26 mouse cellular contexts compared by ENCODE assay signal in the genomic region with DNA sequence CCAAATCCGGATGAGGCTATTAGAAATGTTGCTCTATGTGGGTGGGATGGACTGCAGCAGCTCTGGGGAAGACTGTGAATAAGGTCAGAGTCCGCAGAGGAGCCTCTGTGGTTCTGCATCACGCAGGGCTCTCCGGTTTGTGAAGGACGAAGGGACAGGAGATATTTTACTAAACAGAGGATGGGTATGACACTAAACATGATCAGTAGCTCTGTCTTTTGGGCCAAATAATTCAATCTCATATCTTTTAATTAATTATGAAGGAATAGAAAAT.
DNase-seq lines count a peak whose midpoint lies in the region; ATAC-seq lines count a peak whose summit lies in the region.
"Had no signal": no experiment of that assay in that cellular context is flagged by ENCODE, and none has a peak within 500 bp of the region (broad histone marks: within the 10 kb centered on the region; RNA-seq: fewer than 3 reads in every experiment).

No protein-coding gene starts in this region.

- WGBS in hindbrain, embryonic 15.5 days: 68% methylated on average over 5 of the region's 5 CpGs
- WGBS in hindbrain, embryonic 11.5 days: 77% methylated on average over 5 of the region's 5 CpGs
- WGBS in midbrain, embryonic 16.5 days: 74% methylated on average over 5 of the region's 5 CpGs
- 87% methylated on average over 5 of the region's 5 CpGs for WGBS in midbrain, embryonic 10.5 days

- peak overlapping the region; percentile 16; the same call in 1 of the 2 replicates for H3K27ac ChIP-seq in hindbrain, embryonic 15.5 days (replicated peaks)
- no peak overlapping the region for H3K27ac ChIP-seq in hindbrain, embryonic 11.5 days (ENCODE audit: low read depth, low read length)
- peak overlapping the region; percentile 32; the same call in 1 of the 2 replicates for H3K27ac ChIP-seq in midbrain, embryonic 16.5 days (ENCODE audit: low read length)
- no peak overlapping the region for H3K27ac ChIP-seq in midbrain, embryonic 10.5 days (replicated peaks)
- H3K27ac ChIP-seq: gastrocnemius, adult 2 months; heart, adult 2 months; kidney, embryonic 15.5 days; limb, embryonic 13.5 days; lung, embryonic 15.5 days; stomach, postnatal 0 days had no signal

- H3K9ac ChIP-seq in hindbrain, embryonic 15.5 days: no peak overlapping the region
- no peak overlapping the region for H3K9ac ChIP-seq in hindbrain, embryonic 11.5 days (ENCODE audit: low read depth, low read length)
- H3K9ac ChIP-seq in midbrain, embryonic 16.5 days (ENCODE audit: low read depth, low read length): no peak overlapping the region
- H3K9ac ChIP-seq: heart, embryonic 12.5 days; kidney, embryonic 15.5 days; limb, embryonic 13.5 days; lung, embryonic 15.5 days had no signal

- DNase-seq in cerebellum, postnatal 25 days: peak; percentile 23
- DNase-seq in cerebellum, adult 11 months: no peak
- no peak for DNase-seq in hindbrain, embryonic 11.5 days (ENCODE audit: low spot score)
- DNase-seq in midbrain, embryonic 10.5 days (ENCODE audit: low spot score): no peak
- DNase-seq in spleen, adult 12 weeks (ENCODE audit: low spot score): no peak
- DNase-seq: adrenal gland, postnatal 10 days; cerebellum, adult 11-12 months; cerebellum, adult 9-11 months; gastrocnemius, adult 2 months; heart, adult 2 months; heart, postnatal 4 days; kidney, adult 18-20 months; kidney, postnatal 25 days; right cerebral cortex, adult 18-20 months; thymus, adult 18-20 months; thymus, postnatal 25 days had no signal

- 0 out of 2 replicates have a peak, but pooled peaks cover 7% of the 10 kb centered on the region for H3K4me1 ChIP-seq in hindbrain, embryonic 15.5 days (replicated peaks)
- no peaks in the 10 kb centered on the region for H3K4me1 ChIP-seq in hindbrain, embryonic 11.5 days (replicated peaks; ENCODE audit: control insufficient read depth, insufficient read depth, low read length)
- H3K4me1 ChIP-seq in midbrain, embryonic 16.5 days (ENCODE audit: control insufficient read depth, insufficient read depth, low read length): no peaks in the 10 kb centered on the region
- no peaks in the 10 kb centered on the region for H3K4me1 ChIP-seq in midbrain, embryonic 10.5 days
- H3K4me1 ChIP-seq: heart, embryonic 12.5 days; kidney, embryonic 15.5 days; limb, embryonic 13.5 days; lung, embryonic 15.5 days had no signal

- H3K4me3 ChIP-seq in hindbrain, embryonic 15.5 days: no peak overlapping the region
- H3K4me3 ChIP-seq in hindbrain, embryonic 11.5 days (ENCODE audit: low read depth, low read length): no peak overlapping the region
- no peak overlapping the region for H3K4me3 ChIP-seq in midbrain, embryonic 16.5 days (ENCODE audit: low read depth, low read length)
- H3K4me3 ChIP-seq in midbrain, embryonic 10.5 days: no peak overlapping the region
- H3K4me3 ChIP-seq: erythroblast, embryonic 14.5 days; gastrocnemius, adult 2 months; heart, adult 2 months; heart, embryonic 12.5 days; kidney, embryonic 15.5 days; limb, embryonic 13.5 days; lung, embryonic 15.5 days had no signal

- no peaks in the 10 kb centered on the region for H3K9me3 ChIP-seq in hindbrain, embryonic 15.5 days
- no peaks in the 10 kb centered on the region for H3K9me3 ChIP-seq in hindbrain, embryonic 11.5 days (ENCODE audit: control insufficient read depth, low read length)
- H3K9me3 ChIP-seq in midbrain, embryonic 16.5 days (replicated peaks; ENCODE audit: control insufficient read depth, low read length, poor library complexity, severe bottlenecking): no peaks in the 10 kb centered on the region
- H3K9me3 ChIP-seq in midbrain, embryonic 10.5 days (replicated peaks): no peaks in the 10 kb centered on the region
- H3K9me3 ChIP-seq: heart, embryonic 12.5 days; kidney, embryonic 15.5 days; limb, embryonic 13.5 days; lung, embryonic 15.5 days had no signal

- H3K27me3 ChIP-seq in hindbrain, embryonic 15.5 days: no peaks in the 10 kb centered on the region
- H3K27me3 ChIP-seq in hindbrain, embryonic 11.5 days (ENCODE audit: control insufficient read depth, insufficient read depth, low read length): no peaks in the 10 kb centered on the region
- H3K27me3 ChIP-seq in midbrain, embryonic 16.5 days (ENCODE audit: control insufficient read depth, insufficient read depth, low read depth, low read length): no peaks in the 10 kb centered on the region
- H3K27me3 ChIP-seq in midbrain, embryonic 10.5 days (ENCODE audit: low read depth, poor library complexity, severe bottlenecking): no peaks in the 10 kb centered on the region
- H3K27me3 ChIP-seq: heart, embryonic 12.5 days; limb, embryonic 13.5 days; lung, embryonic 15.5 days had no signal

- no peak for ATAC-seq in hindbrain, embryonic 15.5 days (ENCODE audit: low FRiP score, low read depth)
- ATAC-seq in hindbrain, embryonic 11.5 days (ENCODE audit: low FRiP score): no peak
- ATAC-seq in midbrain, embryonic 16.5 days: no peak; the same call in 1 of the 2 replicates
- ATAC-seq: Patski had no signal

- H3K4me2 ChIP-seq in hindbrain, embryonic 15.5 days: no peak overlapping the region
- no peak overlapping the region for H3K4me2 ChIP-seq in hindbrain, embryonic 11.5 days (replicated peaks; ENCODE audit: low read depth, low read length)
- no peak overlapping the region for H3K4me2 ChIP-seq in midbrain, embryonic 16.5 days (ENCODE audit: low read length)
- H3K4me2 ChIP-seq: heart, embryonic 12.5 days; kidney, embryonic 15.5 days; limb, embryonic 13.5 days; liver, embryonic 11.5 days; lung, embryonic 15.5 days had no signal

- H3K36me3 ChIP-seq in hindbrain, embryonic 15.5 days: no peaks in the 10 kb centered on the region
- no peaks in the 10 kb centered on the region for H3K36me3 ChIP-seq in hindbrain, embryonic 11.5 days (ENCODE audit: control insufficient read depth, insufficient read depth, low read length)
- H3K36me3 ChIP-seq in midbrain, embryonic 16.5 days (ENCODE audit: control insufficient read depth, insufficient read depth, low read length): no peaks in the 10 kb centered on the region
- H3K36me3 ChIP-seq in midbrain, embryonic 10.5 days: no peaks in the 10 kb centered on the region
- H3K36me3 ChIP-seq: heart, embryonic 12.5 days; kidney, embryonic 15.5 days; limb, embryonic 13.5 days; lung, embryonic 15.5 days had no signal

Comparison
In these comparisons a context has a peak if more than half of its experiments do, and no peak if none do; other contexts are left out.
1. DNase-seq: peak in cerebellum, postnatal 25 days (2 of 2); none in cerebellum, adult 11 months (single experiment), hindbrain, embryonic 11.5 days (single experiment), midbrain, embryonic 10.5 days (single experiment) and spleen, adult 12 weeks (single experiment).
2. H3K27ac ChIP-seq: peak in hindbrain, embryonic 15.5 days (single experiment) and midbrain, embryonic 16.5 days (single experiment); none in hindbrain, embryonic 11.5 days (single experiment) and midbrain, embryonic 10.5 days (single experiment).